Mouse (Mus musculus): Measurements from ENCODE around the gene Clns1a.

The Clns1a gene

DNA sequence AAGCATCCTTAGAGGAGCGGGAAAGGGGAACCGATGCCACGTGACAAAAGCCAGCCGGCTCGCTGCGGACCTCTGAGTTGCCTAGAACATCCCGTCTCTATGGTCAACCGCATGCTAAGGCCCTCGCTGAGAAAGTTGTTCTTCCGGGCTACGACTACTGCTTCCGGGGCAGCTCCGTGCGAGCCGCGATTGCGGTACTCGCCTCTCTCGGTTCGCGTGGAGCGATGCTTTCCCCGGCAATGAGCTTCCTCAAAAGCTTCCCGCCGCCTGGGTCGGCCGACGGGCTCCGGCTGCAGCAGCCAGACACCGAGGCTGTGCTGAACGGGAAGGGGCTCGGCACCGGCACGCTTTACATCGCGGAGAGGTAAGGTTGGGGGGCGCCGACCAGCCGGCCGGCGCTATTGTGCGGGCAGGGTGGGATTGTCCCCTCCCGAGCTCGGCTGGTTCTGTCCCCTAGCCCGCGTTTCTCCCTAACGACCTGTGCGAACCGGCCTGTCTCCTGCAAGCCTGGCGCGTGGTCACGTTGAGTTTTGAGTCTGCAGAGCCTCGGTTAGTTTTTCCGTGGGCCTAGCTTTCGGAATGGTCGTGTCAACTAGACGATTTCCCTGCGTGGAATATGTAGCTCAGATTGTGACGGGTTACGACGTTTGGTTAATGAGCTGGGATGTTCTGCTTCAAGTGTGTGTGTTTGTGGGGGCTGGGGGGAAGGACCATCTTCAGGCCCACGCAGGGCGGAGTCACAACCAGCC lies at the start of gene Clns1a:
Clns1a (plus strand) TSS at position 129 of the 749 bp plus-strand sequence.
- DNase-seq (ENCODE audit: low spot score in 2 of 2) = peak; percentile 92 to 96

- no peak for DNase-seq (ENCODE audit: low spot score in 2 of 2)
These were observed 48.8 kb upstream of the Clns1a start for GRCm38 (mm10) chr7:97647656-97648055.

- DNase-seq (ENCODE audit: low spot score in 2 of 2) = no peak
These were observed 45.7 kb upstream of the Clns1a start for GRCm38 (mm10) chr7:97650729-97651128.

GRCm38 (mm10) chr7:97656144-97656543 lies 40.3 kb upstream of the Clns1a start:
- no peak for DNase-seq (ENCODE audit: low spot score in 2 of 2)

GRCm38 (mm10) chr7:97661634-97662033 lies 34.8 kb upstream of the Clns1a start:
- no peak for DNase-seq (ENCODE audit: low spot score in 2 of 2)

- no peak for DNase-seq (ENCODE audit: low spot score in 2 of 2)
These were observed 17.2 kb upstream of the Clns1a start for GRCm38 (mm10) chr7:97679239-97679638.

DNA sequence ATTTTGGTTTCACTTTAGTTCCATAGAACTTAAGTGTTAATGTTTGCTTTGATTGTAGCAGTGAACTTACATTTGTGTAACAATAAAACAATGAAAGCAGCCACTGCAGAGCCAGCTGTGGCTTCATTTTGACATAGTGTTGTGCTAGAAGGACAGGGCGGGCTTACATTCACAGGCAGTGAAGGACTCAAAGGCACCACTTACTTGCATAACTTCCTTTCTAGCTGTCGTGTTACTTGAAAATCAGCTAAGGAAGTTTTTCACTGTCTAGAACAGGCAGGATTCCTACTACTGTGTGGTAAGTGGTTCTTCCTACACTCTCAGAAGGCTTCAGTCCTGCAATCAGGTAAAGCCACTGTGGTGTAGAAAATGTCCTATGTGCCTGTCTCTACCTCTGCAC lies 8.6 kb upstream of the Clns1a start:
- DNase-seq (ENCODE audit: low spot score in 2 of 2) = no peak

DNA sequence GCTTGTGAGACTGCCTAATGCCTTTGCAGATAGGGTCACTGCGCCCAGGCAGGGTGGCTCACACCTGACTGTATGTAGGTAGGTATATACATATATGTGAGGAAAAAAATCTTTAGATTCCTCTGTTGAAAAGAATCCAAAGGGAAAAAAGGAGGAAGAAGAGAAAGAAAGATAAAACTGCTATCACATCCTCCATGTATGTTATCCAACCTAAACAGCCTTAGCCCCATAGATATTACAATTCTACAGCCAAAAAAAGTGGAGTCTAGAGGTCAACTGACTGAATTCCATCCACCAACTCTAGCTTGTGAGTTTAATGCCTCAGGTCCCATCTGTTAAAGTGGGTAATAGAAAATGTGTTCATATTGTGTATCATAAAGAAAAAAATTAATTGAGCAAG lies 993 bp upstream of the Clns1a start:
- DNase-seq (ENCODE audit: low spot score in 2 of 2) = no peak

GRCm38 (mm10) chr7:97696133-97696505 lies 315 bp upstream of the Clns1a start:
- peak in 1 of 2 experiments; percentile 21 for DNase-seq (ENCODE audit: low spot score in 2 of 2)

DNA sequence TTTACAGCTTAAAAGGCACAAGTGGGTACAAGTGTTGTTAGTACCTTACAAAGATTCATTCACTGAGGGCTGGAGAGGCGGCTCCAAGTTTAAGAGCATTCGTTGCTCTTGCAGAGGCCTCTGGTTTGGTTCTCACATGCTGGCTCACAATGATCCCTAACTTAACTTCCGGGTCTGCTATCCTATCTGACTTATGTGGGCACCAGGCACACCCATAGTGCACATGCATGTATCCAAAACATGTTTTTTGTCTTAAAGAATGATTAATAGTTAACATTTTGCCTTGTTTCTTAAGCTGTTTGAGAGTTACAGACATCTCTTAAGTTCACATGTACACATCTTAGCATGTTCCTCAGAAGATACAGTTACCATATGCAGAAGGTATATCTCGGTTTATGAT lies 3.7 kb downstream of the Clns1a start:
- no peak for DNase-seq (ENCODE audit: low spot score in 2 of 2)

- no peak for DNase-seq (ENCODE audit: low spot score in 2 of 2)
These were observed 4.7 kb downstream of the Clns1a start for GRCm38 (mm10) chr7:97701106-97701505.

DNA sequence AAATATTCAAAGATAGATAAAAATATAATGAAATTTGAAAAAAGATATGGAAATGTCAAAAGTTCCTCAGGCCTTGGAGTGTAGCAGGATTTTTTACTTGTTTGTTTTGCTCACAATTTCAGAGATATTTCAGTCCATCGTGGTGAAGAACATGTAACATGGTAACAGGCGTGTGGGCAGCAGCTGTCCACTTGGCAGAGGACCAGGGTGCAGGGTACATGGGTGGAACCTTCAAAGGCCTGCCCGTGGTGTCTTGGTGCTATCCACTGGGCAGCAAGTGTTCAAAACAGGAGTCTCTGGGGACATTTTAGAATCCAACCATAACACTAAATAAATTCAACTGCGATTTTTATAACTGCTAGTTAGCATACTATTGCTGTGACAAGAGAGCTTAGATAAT lies 10.7 kb downstream of the Clns1a start:
- no peak for DNase-seq (ENCODE audit: low spot score in 2 of 2)

GRCm38 (mm10) chr7:97707809-97708208 lies 11.4 kb downstream of the Clns1a start:
- no peak for DNase-seq (ENCODE audit: low spot score in 2 of 2)

GRCm38 (mm10) chr7:97709204-97709603 lies 12.8 kb downstream of the Clns1a start:
- no peak for DNase-seq (ENCODE audit: low spot score in 2 of 2)

DNA sequence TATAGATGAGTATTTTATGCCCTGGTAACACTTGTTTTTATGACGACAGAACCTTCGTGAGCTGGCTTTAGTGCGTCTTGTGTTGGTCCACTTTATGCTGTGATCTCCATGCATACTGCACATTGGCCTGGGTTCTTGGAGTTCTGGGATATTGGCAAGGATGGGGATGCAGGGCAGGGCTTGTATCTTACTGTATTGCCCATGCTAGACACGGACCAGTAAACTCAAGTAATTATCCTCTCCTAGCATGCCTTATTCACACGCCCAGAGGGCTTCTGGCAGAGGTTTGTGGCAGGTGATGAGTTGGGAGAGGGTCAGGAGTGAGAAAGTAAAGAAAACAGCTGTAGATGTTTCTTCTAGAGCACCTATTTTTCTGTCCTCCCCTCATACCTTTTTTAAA lies 18.2 kb downstream of the Clns1a start:
- DNase-seq (ENCODE audit: low spot score in 2 of 2) = no peak

- DNase-seq (ENCODE audit: low spot score in 2 of 2) = no peak
These were observed 20.9 kb downstream of the Clns1a start for GRCm38 (mm10) chr7:97717326-97717725.

DNA sequence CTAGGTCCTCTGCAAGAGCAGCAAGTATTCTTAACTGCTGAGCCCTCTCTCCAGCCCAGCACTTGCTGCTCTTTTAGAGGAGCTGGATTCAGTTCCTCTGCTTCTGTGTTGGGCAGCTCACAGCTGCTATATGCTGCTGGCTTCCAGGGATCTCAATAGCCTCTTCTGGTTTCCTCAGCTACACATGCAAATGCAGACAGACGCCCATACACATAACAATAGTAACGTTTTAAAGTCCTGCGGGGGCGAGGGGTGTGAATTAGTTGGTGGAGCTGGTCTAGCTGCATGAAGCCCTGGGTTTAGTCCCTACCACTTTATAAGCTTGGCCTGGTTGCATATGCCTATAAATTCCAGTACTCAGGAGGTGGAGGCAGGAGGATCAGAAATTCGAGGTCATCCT lies 22.6 kb downstream of the Clns1a start:
- DNase-seq (ENCODE audit: low spot score in 2 of 2) = no peak

DNA sequence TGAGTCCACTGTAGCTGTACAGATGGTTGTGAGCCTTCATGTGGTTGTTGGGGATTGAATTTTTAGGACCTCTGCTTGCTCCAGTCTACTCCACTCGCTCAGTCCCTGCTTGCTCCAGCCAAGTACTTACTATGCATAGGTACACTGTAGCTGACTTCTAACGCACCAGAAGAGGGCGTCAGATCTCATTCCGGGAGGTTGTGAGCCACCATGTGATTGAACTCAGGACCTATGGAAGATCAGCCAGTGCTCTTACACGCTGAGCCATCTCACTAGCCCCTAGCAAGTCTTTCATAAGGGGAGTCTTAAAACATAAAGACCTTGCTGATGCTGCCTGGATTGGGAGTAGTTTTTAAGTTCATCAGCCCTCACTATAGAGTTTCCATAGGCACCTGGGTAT lies 23.7 kb downstream of the Clns1a start:
- no peak for DNase-seq (ENCODE audit: low spot score in 2 of 2)

GRCm38 (mm10) chr7:97722278-97722918 lies 26.0 kb downstream of the Clns1a start:
- DNase-seq (ENCODE audit: low spot score in 2 of 2) = no peak

DNA sequence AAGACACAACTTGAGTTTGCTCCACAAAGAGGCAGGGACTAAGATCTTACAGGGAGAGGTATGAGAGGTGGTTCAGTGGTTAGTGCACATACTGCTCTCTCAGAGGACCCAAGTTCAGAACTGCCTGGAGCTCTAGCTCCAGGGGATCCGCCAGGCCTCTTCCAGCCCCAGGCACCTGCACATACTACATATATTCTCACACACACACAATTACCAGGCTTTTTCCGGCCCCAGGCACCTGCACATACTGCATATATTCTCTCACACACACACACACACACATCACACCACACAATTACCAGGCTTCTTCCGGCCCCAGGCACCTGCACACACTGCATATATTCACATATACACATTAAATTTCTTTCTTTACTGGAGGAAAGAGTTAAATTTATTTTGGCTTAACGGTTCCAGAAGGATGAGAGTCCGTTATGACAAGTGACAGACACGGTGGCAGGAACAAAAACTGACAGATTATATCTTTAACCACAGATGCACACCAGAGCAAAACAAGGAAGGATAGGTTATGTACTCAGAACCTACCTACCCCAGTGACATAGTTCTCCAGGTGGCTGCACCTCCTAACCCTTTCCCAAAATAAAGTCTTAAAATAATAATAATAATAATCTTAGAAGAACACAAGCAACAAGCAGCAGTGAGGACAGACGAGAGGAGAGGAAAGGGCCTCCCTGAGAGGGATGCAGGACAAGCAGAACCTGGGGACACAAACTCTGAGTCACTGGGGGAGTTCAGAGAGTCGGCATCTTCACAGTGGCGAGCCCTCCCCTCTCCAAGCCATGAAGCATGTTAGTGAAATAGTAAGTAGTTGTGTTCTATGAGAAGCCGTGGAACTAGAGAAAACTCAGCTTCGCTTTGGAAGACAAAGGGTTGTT lies 27.5 kb downstream of the Clns1a start:
- no peak for DNase-seq (ENCODE audit: low spot score in 2 of 2)

DNA sequence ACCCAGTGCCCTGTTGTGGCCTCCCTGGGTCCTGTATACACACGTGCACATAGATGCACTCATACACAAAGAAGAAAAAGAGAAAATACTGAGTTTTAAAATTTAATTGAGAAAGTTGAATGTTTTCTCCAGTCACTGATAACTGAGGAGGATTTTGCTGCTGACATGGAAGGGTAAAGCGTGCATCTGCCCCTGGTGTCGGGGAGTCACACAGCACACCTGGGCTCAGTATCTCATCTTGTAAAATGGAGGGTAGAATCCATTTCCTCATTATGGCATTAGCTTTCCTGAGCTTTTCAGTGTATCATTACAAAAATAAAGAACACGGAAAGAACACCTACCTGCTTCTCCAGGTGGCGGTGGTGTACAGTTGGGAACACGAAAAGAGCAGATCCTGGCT lies 29.0 kb downstream of the Clns1a start:
- DNase-seq (ENCODE audit: low spot score in 2 of 2) = no peak

GRCm38 (mm10) chr7:97726080-97726479 lies 29.6 kb downstream of the Clns1a start:
- DNase-seq (ENCODE audit: low spot score in 2 of 2) = no peak

- DNase-seq (ENCODE audit: low spot score in 2 of 2) = no peak
These were observed 30.3 kb downstream of the Clns1a start for GRCm38 (mm10) chr7:97726778-97727177.

Measured in cerebellum, postnatal 4 days (tissue).